Mouse (Mus musculus): Measurements from ENCODE around the gene Ptpn3.

DNA sequence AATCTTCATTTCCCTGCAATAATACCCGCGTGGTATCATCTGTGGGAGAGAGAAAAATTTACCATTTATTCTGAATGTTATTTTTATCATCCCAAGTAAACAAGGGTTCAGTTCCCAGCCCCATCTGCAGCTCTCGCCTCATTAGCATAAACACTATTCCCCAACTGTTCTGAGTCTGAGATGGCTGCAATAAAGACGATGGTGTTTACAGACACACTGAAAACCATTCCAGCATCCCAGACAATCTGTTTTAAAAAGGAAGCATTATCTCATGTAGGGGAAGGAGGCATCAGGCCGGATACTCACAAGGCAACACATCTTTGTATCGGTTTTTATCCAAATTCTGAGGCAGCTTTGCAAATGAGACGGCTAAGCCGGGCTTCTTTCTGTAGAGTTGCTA lies 95.7 kb downstream of the Ptpn3 start:
- TF ChIP-seq POLR2A (IDR thresholded peaks at IDR 0.05; ENCODE audit: low read depth, low read length) (no peak), CTCF (IDR thresholded peaks at IDR 0.05; ENCODE audit: extremely low read depth, insufficient read length, insufficient replicate concordance, low read depth, low read length) (no peak)
